Mouse (Mus musculus) heart, postnatal 10 days (tissue): ENCODE data around the gene Nmur1. TPM values are rescaled to one million over a fixed set of nuclear protein-coding genes. Genes with fewer than 3 reads are reported as not detected.
"Not testable (repeated sequence)": the region's sequence is repeated elsewhere in the genome, so short reads cannot be mapped to it uniquely, and the experiment has no call there.

Experiments used
- DNase-seq, 2 experiments: peaks; one replicate each; pipeline ENCODE4 v3.0.0; 2021
- intact Hi-C: fragments of 180-260 bp; cut with DNase I; formaldehyde crosslinking; loops from one replicate; pipeline ENCODE4 v1.15.1; 2025
- total RNA-seq, 2 experiments: library from RNA; stranded (reverse); gene quantifications; 2 replicates each; pipeline ENCODE4 v1.2.3; 2021

Gene Nmur1
- total RNA-seq, 2 experiments from 2014 or later, result not detected

DNA sequence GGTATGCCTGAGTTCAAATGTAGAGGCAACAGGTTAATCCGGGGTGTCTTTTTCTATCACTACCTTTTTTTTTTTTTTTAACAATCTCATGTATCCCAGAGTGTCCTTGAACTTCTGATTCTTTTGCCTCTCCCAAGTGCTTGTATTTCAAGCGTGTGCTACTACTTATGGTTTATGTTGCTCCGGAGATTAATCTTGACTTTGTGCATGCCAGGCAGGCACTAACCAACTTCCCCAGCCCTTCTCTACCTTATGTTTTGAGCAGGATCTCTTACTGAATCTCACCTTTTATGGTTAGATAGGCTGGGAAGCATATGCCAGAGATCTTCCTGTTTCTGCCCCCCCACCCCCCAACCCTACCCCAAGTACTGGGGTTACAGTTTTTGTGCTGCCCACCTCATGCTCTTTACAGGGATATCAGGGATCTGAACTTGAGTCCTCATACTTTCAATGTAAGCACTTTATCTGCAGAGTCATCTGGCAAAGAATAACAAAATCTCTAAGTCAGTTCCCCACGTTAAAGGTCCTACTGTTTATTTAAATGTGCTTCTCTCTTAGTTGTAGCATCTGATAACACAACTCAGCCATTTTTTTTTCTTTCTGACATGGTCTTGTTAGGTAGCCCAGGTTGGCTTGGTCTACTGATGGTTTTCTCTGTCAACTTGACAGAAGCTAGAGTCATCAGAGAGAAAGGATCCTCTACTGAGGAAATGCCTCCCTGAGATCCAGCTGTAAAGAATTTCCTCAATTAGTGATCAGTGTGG is 64.0 kb downstream of the Nmur1 start:
- intact Hi-C loops, result loop anchor here (5.0 kb wide), 1 partner anchor 170 kb away; no protein-coding TSS in a partner anchor

DNA sequence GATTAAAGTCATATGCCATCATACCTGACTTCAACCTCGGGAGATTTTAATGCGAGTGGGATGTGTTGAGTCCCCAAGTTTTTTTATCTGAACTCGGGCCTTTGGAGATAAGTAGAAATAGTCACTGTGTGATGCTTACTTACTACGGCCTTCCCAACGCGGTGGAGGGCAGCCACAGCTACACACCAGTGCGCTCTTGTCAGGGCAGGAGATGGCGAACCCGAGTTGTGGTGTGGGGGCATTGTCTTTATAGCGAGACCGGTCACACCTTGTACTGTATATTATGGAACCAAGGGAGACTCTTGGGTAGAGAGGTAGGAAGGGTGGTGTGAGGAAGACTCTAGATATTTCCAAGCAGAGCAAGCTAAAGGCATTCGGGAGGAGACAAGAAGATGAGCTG is 65.6 kb downstream of the Nmur1 start:
- DNase-seq, result no peak

More for the DNA sequence above, 64.0 kb downstream of the Nmur1 start:
- no peak for DNase-seq

DNA sequence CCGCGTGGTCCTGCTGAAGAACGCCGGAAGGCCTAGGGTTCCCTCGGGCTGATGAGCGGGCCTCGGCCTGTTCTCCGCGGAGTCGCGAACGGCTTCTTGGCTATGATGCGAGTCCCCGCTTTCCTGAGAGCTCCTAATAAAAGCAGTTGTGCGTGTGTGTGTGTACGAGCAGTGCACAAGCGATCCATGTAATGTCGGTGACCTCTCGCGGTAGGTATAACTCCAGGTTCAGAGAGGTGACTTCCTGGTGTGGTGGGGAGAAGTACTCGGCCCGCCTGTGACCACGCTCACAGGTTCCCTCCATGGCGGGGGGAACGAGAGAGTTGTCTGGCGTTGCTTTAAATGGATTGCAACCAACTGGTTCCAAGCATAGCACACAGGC is 66.2 kb downstream of the Nmur1 start:
- DNase-seq, result no peak
- intact Hi-C loops, result loop anchor here (5.0 to 10.0 kb wide), 2 partner anchors 173 to 275 kb away; no protein-coding TSS in a partner anchor

More for the DNA sequence above, 65.6 kb downstream of the Nmur1 start:
- intact Hi-C loops, result loop anchor here (5.0 kb wide), 1 partner anchor 172 kb away; no protein-coding TSS in a partner anchor

DNA sequence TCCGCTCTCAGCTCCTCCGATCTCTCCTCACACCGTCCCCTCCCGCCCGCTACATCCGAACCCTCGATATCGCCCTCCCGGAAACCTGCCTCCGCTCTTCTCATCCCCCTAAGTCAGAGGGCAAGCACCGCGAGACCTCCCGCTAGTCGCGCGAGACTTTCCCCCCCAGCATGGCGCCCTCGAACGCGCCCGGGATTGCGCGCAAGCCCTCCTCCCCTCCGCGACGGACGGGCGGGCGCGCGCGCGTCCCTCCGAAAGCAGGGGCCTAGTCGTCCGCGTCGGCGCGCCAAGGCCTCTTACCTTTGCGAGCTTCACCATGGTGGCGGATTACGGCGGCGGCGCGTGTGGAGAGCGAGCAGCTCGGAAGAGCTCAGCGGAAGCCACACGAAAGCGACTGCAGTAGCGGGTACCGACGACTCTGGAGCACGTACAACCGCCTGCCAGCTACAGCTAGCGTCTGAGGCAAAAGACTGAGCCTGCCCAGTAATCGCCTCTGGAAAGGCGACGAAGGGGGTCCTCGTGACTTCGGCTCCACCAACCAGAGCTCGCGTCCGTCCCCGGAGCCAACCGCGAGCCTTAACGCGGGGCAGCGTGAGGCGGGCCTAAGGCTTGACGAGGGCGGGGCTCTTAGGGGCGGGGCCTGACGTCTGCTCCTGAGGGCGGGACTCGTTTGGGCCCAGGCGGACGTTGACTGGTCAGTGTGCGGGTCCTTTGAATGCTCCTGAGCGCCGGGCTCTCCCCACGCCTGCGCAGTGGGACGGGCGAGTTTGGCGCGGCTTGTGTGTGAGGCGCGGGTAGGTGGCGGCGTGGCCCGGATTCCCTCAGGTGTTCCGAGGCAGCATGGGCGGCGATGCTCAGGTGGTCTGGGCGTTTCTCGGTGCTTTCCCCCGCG is 66.9 kb downstream of the Nmur1 start, which contains the start of gene Ncl:
Ncl (minus strand) TSS at position 495 of the 892 bp plus-strand sequence.
- intact Hi-C loops, result loop anchor here (10.0 kb wide), 1 partner anchor 274 kb away; no protein-coding TSS in a partner anchor
- DNase-seq, result peak; percentile 98 to 99

DNA sequence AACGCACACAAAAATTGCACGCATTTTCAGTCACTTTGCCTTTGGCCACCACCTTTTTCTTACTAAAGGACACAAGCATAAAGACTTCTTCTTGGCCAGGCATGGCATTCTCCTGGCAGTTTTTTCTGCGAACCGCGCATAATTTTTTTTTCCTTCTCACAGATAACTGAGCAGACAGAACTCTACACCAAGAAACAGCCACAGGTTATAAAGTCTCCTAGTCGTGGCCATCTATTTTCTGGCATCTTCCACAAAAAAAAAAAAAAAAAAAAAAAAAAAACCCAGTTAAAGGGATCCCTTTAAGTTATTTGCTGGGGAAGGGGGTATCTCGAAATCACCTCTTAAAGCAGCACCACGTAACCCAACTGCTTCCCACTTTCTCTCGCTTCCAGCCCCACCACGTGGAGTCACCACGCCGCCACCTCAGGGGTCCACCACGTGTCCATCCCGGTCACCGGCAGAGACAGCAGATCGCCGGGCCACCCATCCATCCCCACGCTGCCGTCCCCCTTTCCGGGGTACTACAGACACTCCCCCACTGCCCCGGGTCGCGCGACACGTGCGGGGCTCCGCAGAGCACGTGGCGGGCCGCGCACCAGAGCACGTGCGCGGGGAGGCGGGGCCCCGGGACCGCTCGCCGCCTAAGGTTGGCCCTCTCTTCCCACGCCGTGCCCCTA is 67.7 kb downstream of the Nmur1 start:
- intact Hi-C loops, result loop anchor here (10.0 kb wide), 1 partner anchor 274 kb away; no protein-coding TSS in a partner anchor
- DNase-seq, result no peak

DNA sequence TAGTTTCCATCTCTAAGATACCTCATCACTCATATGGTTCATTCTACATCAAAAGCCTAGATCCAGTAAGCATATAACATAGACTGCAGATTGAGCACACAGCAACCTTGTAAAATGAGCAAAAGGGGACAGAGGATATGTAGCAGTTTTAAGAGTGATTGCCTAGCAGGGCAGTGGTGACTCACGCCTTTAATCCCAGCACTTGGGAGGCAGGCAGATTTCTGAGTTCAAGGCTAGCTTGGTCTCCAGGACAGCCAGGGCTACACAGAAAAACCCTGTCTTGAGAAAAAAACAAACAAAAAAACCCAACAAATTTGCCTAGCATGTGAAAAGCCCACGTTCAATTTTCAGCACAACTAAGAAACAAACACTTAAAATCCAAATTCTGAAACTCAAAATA is 71.8 kb downstream of the Nmur1 start:
- DNase-seq, result no peak
- intact Hi-C loops, result loop anchor here (10.0 kb wide), 1 partner anchor 269 kb away; no protein-coding TSS in a partner anchor

DNA sequence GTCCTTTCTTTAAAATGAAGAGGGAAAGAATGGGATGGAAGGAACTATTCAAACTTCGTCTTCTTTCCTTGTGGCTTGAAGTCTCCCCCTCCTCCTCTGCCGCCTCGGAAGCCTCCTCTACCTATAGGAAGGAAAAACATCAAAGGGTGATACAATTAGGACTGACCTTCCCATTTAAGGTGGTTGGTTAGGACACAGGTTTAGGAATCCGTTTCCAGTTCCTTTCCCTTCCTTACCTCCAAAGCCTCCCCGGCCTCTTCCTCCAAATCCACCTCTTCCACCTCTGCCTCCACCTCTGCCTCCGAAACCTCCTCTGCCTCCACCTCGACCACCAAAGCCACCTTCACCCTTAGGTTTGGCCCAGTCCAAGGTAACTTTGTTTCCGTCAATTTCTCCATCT is 75.5 kb downstream of the Nmur1 start:
- intact Hi-C loops, result loop anchor here (10.0 kb wide), 1 partner anchor 266 kb away; no protein-coding TSS in a partner anchor
- DNase-seq, result no peak

DNA sequence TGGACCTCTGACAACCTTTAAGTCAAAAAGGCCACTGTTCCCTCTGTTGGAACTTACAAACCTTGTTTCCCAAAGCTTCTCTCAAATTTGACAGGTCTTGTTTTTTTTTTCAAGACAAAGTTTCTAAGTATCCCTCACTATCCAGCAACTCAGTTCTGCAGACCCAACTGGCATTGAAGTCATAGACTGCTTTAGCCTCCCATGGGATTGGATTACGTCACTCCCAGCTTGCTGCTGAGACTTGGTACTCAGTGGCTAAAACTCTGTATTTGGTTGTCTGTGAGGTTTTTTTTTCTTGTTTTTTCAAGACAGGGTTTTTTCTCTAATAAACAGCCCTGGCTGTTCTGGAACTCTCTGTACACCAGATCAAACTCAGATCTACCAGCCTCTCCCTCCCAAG is 76.3 kb downstream of the Nmur1 start:
- no peak for DNase-seq
- intact Hi-C loops, result loop anchor here (10.0 kb wide), 1 partner anchor 265 kb away; no protein-coding TSS in a partner anchor

DNA sequence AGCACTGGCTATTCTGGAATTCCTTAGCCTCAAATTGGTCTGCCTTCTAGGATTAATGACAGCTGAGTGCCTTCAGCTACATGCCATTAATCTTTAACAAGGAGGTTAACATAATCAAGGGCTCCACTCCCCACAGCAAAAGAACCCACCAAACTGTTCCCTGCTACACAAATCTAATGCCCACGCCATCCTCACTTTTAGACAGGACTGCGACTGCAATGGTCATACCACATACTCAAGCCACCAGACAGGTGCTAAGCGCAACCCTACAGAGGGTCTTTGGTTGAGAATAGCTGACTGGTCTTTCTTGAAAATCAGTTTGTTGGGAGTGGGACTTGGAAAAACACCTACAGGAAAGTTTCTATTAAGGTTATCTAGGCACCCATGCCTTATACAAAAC is 76.8 kb downstream of the Nmur1 start:
- no peak for DNase-seq
- intact Hi-C loops, result no loop called here

DNA sequence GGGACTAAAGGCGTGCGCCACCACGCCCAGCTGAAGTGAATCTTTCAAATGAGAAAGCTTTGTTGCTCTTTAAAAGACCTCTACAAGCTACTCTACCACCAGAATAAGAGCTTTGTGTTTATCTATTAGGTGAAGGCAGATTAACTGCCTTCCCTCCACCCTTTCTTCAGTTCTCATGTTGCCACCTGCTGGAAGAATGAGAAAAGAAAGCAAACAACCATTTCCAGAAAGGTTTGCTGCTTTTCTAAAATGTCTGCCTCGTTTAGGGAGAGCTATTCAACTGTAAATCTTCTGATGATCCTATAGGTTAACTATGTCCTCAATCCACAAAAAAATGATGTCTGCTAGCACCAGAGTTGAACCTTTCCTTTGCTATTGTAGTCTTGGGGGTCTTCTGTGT is 77.2 kb downstream of the Nmur1 start:
- DNase-seq, result no peak
- intact Hi-C loops, result no loop called here

DNA sequence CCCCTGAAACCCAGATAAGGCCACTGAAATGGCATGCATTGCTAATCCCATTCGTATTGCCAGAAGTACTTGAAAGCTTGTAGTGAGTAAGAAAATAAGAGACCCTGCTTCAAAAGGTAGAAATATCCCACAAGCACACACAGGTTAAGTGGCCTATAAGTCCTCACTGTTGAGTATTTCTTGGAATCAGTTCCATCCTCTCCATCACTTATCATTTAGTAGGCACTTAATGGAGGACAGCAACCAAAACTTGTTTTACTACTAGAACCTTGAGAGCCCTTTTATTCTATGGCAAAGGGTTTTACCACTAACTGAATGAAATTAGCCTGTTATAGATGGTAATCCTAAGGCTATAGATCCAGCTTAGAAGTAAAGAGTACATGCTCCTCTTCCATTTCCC is 77.9 kb downstream of the Nmur1 start:
- intact Hi-C loops, result no loop called here
- DNase-seq, result no peak

DNA sequence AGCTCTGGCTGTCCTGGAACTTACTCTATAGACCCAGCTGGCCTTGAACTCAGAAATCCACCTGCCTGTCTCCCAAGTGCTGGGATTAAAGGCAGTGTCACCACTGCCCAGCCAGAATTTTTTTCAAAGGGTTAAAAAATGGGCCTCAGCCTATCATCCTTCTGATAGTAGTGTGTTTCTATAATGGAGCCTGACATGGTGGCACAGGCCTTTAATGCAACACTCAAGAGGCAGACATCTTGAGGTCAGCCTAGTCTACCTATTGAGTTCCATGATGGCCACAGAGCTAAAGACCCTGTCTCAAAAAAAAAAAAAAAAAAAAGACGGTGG is 78.3 kb downstream of the Nmur1 start:
- DNase-seq, result no peak
- intact Hi-C loops, result no loop called here

DNA sequence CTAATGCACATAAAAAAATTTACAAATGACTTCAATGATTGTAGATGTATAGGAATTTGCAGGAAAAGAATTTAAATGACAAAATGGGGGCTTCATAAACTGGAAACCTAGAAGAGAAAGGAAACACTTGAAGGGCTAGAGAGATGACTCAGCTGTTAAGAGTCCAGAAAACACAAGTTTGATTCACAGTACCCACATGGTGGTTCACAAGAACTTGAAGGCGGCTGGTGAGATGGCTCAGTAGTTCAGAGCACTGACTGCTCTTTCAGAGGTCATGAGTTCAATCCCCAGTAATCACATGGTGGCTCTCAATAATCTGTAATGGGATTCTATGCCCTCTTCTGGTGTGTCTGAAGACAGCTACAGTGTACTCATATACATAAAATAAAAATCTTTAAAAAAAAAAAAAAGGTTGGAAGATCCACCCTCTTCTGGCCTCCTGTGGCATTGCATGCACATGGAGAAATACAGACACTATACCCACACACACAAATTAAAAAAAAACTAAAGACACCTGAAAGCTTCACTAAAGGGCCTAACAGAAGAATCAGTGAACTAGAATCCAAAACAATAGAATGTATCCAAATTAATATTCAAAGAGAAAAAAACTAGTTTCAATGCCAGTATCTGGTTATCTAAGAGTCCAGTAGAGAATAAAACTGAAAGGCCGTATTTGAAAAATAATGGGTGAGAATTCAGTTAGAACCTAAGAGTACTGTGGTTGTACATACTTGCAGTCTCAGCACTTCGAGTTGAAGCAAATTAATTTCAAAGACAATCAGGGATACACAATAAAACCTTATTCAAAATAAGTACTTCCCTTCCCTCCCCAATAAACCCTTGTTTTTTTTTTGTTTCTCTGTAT is 78.9 kb downstream of the Nmur1 start:
- no peak for DNase-seq
- intact Hi-C loops, result no loop called here

DNA sequence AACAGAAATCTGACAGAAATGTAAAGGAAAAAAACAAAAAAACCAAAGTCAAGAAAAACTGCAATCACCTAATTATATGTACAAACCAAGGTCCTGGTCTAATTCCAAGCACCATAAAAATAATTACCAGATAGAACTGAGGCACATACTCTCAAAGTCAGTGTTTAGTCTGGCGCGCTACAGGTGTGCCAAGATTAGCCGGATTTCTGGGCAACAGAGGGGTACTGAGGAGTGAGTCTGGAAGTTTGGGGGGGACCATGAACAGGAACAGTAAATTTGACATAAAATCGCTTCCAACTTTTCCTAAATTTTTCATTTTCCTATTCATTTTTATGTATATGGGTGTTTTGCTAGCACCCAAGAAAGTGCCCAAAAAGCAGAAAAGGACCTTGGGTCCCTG is 80.1 kb downstream of the Nmur1 start:
- intact Hi-C loops, result no loop called here
- DNase-seq, result no peak

DNA sequence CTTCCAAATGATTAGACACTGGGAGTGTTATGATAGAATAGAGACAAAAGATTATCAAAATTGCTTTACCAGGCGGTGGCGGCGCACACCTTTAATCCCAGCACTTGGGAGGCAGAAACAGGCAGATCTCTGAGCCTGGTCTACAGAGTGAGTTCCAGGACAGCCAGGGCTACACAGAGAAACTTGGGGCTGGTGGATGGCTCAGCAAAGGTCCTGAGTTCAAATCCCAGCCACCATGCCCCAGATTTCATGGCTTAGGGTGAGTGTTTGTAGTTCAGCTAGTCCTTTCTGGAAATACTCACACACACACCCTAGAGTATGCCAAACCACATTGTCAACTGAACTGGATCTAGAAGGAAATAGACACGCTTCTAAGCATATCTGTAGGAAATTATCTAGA is 81.0 kb downstream of the Nmur1 start:
- no peak for DNase-seq
- intact Hi-C loops, result no loop called here

DNA sequence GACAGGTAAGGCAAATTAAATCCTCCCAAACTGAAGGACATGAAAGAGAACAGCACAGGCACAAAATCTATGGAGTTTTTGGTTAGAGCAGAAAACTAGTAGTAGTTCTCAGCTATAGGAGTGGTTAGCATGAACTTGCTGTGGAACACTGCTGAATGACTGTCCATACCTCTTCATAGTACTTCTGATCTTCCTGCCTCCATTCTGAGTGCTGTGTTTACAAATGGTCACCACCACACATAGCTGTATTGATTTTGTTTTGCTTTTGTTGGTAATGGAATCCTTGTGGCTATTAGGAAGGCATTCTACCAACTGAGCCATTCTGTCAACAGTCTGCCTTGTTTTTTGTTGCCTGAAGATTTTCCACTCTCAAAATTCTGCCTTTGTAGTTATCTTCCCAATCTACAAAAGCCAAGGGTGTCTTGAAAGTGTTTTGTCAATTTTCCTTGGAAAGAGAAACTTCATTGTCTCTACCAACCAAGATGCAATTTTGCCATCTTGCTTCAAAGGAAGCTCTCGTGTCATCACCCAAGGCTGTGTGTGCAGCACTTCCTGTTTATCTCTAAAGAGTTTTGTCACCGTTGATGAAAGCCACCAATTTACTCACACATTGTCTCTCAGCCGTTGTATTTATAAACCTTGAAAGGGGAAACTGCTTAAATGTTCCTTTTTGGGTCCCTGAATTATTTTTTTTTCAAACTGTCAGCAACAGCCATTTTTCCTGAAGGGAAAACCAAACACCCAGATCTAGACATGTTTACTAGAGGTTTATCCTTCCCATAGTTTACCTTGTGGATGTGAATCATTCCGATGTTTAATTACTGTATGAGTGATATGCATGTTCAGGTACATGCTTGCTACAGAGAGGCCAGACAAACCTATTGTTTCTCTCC is 81.8 kb downstream of the Nmur1 start:
- intact Hi-C loops, result no loop called here
- no peak for DNase-seq

DNA sequence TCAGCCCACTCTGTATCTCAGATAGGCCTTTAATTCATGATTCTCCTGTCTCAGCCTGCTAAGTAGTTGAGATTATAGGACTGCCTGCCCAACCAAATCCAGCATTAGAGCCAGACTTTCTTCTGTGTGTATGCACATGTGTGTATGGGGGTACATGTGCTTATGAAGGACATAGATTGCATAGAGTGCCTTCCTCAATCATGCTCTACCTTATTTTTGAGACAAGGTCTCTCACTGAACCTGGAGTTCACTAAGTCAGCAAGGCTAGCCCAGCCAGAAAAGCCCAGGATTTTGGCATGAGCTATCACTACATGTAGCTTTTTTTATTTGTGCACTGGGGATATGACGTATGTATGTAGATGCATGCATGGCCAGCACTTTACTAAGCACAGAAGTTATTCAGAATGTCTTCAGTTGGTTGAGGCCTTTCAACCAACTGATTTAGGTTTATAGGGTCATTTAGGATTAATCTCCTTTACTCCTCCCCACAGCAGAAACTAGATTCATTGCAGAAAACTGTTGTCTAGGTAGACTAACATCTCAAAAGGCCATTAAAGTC is 82.9 kb downstream of the Nmur1 start:
- intact Hi-C loops, result no loop called here
- DNase-seq, result no peak

DNA sequence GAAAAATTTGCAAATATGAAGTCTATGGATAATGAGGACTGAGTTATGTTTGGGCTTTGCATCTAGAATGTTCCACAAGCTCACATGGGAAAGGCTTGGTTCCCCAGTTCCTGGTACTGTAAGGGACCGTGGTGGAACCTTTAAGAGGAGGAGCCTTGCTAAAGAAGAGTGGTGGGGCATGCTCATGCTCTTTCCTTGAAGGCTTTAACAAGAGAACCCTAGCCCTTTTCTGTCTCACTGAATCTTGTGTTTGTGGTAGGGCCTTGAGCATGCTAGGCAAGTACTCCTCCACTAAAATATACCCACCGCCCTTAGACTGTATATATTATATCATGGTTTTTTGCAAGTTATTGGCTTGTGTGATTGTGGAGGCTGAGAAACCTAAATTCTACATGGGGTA is 83.7 kb downstream of the Nmur1 start:
- no peak for DNase-seq
- intact Hi-C loops, result no loop called here

DNA sequence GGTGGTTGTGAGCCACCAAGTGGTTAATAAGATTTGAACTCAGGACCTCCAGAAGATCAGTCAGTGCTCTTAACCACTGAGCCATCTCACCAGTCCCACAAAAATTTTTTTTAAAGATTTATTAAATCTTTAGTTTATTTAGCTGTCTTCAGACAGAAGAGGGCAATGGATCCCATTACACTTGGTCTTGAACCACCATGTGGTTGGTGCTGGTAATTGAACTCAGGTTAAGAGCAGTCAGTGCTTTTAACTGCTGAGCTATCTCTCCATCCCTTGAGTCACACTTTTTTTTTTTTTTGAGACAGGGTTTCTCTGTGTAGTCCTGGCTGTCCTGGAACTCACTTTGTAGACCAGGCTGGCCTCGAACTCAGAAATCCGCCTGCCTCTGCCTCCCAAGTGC is 84.9 kb downstream of the Nmur1 start:
- DNase-seq, intact Hi-C loops: not testable (repeated sequence)
